Mouse (Mus musculus) large intestine, adult 2 months (tissue): ENCODE data around the gene Olfr466. TPM values are rescaled to one million over a fixed set of nuclear protein-coding genes. Genes with fewer than 3 reads are reported as not detected.
A peak's percentile ranks its signal among the peaks of the same experiment; 100 is the strongest.

Source experiments
- DNase-seq: peaks from one replicate; pipeline ENCODE4 v3.0.0-alpha.2; 2012; ENCODE audit warnings: low read depth, low spot score
- WGBS: fragments of 180-500 bp; shearing (Covaris S2); methylation state at CpG from one replicate; pipeline ENCODE4 v1.1.7; 2018; 5-methylcytosine and 5-hydroxymethylcytosine counted together
- polyA plus RNA-seq: library from polyadenylated mRNA; depleted of rRNA; stranded (reverse); fragments of >200 nt; gene quantifications from 2 replicates; pipeline ENCODE4 v1.2.3, GENCODE M21; 2012; rRNA removed

Olfr466 gene
- not detected in 2 replicates for polyA plus RNA-seq

DNA sequence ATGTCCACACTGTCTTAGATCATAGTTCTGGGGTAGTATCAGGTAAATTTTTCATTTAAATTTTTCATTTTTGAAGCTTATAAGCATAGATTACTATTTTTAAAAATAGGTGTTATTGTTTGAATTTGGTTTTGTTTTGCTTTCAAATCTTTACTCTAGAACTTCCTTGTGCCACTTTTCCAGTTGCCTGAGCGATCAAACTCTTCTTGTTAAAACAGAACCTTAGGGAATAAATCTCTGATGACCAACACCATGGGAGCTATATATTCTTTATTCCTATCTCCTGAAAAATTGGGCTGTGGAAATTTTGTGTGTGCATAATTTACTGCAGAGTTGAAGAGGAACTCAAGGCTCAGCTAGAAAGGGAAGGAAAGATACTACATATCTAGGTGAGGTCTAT is at the start of gene Olfr466:
Olfr466 (plus strand) TSS at position 301 of the 400 bp plus-strand sequence.
- DNase-seq = no peak
- WGBS = 65% methylated on average over 1 of the region's 1 CpGs

DNA sequence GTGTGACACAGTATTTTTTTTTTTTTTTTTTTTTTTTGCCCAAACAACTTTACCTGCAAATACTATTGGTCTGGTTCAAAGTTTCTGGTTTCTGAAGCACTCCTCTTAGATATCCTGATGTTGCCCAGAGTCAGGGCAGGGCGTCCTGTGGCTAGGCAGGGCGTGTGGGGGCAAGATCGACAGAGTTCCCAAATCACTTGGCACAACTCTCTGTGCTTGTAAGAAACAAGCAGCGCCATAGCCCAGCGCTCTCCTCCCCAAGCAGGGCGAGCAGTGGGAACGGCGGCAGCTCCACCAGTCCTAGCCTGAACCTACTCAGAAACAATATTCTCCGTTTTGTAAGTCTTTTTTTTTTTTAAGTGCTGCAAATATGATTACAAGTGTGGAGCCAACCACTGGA is 49.4 kb upstream of the Olfr466 start:
- no peak for DNase-seq
- WGBS = 92% methylated on average over 9 of the region's 9 CpGs

DNA sequence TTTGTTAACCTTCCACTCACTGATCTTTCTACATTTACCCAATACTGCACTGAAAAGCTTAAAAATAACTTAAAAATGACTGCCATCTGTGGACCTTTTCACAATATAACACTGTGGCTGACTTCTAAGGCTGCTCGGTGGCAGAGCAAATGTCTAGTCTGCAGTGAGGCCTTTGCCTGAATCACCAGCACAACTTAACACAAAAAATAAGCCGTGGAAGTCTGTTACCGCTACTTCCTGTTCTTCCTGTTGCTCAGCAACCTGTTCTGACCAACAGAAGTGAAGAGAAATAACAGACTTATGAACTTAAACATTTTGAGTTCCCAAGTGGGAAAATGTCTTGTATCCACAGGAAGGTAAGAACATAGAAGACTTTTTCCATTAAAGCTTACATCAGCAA is 48.8 kb upstream of the Olfr466 start:
- WGBS = 88% methylated on average over 3 of the region's 3 CpGs

DNA sequence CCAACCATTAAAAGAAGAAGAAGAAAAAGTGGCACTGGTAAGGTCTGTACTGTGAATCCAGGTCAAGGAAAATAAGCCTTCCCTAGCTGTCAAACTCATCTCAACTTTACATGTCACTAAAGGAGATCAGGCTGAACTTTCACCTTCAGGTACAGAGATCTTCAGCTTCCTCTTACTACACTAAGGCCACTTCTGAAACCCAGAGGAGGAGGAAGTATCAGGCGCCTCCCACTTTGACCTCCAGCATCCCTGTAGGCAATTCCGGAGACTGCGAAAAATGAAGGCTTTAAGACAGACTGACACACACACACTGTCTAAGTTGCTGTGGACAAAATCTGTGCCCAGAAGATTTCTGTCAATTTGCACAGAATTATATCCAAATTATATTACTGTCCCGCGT is 38.1 kb upstream of the Olfr466 start:
- DNase-seq = peak; percentile 40
- WGBS = 0% methylated on average over 5 of the region's 5 CpGs

More for the DNA sequence above, 48.8 kb upstream of the Olfr466 start:
- no peak for DNase-seq

DNA sequence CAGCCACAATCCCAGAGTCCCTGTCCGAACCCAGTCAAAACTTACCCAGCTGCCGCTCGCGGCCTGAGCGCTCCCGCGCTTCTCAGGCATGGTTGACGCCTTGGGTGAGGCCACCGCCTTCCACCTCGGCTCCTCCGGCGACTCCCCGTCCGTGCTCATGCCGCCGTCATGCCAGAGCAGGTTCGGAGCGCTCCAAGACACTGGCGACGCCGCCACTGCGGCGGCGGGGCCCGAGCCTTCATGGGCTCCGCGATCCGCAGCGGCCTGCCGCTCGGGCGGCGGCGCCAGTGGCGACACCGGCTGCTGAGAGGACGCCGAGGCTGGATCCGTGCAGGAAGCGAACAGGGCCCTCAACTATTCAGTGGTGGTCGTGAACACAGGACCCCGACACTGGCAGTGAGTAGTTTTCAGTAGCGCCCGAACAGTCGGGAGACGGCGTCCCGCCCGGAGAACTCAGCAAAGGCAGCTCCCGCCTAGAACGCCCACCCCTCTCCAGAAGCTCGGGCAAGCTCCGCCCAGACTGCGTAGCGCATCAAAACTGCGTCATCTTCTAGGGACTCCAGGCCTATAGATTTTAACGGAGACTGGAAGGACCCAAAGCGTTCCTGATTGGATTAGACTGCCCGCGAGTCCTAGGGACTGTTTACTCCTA is 37.5 kb upstream of the Olfr466 start, which contains the start of gene Mfsd14b:
Mfsd14b (minus strand) TSS at position 517 of the 652 bp plus-strand sequence.
- peak; percentile 73 for DNase-seq
- WGBS = under 1% methylated on average over 60 of the region's 60 CpGs

DNA sequence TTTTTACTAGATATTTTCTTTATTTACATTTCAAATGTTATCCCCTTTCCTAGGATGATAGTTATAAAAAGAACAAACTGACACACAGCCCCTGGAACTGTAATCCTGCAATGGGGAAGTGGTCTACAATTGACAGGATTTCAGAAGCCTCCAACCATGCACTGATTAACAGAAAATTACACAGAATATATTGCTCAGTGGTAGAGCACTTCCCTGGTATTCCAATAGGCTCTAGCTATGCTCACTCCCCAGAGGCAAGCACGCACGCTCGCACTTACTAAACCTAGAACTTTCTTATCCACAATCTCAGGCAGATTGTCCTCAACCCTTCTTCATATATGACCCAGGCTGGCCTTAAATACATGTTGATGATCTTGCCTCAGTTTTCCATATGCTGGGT is 36.8 kb upstream of the Olfr466 start:
- WGBS = 61% methylated on average over 3 of the region's 3 CpGs
- no peak for DNase-seq

DNA sequence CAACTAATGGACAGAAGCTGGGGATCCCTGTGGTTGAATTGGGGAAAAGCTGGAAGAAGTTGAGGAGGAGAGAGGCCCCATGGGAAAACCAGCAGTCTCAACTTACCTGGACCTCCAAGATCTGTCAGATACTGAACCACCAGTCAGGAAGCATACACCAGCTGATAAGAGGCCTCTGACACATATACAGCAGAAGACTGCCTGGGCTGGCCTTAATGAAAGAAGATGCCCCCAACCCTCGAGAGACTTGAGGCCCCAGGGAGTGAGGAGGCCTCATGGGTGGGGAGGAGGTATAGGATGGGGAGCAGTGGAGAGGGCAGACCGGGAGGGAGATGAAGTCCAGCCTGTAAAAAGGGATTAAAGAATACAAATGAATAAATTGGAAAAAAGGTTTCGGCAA is 29.1 kb upstream of the Olfr466 start:
- no peak for DNase-seq
- 71% methylated on average over 3 of the region's 3 CpGs for WGBS

DNA sequence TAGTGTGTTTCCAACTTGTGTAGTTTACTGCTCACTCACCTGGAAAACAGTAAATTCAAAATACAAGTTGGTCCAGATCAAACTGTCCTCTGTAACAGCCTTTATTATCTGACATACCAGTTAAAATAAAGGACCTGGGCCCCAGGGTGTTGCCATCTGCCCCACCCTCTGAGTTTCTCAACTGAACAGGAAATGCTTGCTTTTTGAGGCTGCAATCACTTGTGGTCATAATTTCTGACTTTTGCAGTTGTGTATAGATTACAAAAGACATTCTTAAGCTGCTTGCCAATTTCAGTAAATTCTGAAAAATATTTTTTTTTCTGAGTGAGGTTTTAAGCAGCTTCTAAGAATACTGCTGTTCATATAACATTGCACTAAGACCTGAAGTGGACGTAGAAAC is 27.9 kb upstream of the Olfr466 start:
- 69% methylated on average over 1 of the region's 1 CpGs for WGBS
- DNase-seq = no peak

DNA sequence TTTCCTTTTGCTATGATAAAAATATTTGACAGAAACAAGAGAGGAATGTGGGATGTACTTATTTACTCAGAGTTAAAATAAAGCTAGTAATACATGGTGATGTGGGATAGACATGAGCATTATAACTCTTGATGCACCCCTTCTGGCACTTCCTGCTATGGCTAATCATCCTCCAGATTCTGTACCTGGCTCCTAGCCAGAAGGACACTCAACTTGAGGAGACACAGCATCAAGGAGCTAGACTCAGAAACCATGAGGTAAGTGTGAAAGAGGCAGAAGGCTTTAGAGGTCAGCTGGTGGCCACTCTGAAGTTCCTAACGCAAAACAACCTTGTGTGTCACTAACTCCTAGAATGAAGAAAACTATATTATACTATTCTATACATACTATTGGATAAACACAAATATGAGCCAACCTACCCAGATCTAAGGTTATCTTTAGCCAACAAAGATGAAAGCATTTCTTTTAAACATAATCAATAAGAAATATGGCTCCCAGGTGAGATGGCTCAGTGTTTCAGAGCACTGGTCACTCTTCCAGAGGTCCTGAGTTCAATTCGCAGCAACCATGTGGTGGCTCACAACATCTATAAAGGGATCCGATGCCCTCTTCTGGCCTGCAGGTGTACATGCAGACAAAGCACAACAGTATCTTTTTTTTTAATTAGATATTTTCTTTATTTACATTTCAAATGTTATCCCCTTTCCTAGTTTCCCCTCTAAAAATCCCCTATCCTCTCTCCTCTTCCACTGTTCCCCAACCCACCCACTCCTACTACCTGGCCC is 22.8 kb upstream of the Olfr466 start:
- no peak for DNase-seq
- WGBS = 66% methylated on average over 3 of the region's 3 CpGs

DNA sequence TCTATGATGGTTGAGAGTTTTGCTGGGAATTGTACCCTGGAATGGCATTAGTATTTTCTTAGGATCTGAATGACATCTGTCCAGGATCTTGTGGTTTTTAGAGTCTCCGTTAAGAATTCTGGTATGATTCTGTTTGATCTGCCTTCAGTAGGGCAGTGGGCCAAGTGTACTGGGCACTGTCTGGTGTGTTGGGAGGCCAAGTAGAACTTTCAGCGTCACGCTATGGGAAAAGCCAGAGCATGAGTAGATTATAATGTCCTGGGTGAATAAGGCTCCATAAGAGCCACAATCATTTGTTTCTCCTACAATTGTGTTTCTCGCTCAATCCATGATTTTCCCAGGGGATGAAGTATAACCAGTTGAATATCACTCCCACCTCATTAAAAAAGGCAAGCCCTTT is 12.3 kb upstream of the Olfr466 start, which contains the start of gene Olfr465-ps1:
Olfr465-ps1 (plus strand) TSS at position 301 of the 400 bp plus-strand sequence.
- DNase-seq = no peak
- 88% methylated on average over 4 of the region's 4 CpGs for WGBS

DNA sequence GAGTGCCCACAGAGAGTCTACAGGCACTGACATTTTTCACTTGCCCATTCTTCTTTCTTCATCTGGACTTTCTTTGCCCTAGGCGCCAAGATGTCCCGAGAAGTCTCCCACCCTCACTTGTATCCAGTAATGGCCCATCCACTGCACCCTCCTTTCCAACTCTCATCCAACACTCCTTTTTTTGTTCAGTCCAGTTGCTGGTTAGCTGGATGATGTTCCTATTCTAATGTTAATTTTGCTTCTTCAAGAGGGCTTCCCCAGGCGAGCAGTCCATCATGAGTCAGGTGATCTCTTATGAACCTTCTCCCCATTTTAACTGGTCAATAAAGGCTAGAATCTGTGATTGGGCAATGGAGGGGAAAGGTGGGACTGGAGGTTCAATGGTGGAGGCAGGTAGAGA is 24.1 kb downstream of the Olfr466 start:
- WGBS = 79% methylated on average over 3 of the region's 3 CpGs
- DNase-seq = no peak

DNA sequence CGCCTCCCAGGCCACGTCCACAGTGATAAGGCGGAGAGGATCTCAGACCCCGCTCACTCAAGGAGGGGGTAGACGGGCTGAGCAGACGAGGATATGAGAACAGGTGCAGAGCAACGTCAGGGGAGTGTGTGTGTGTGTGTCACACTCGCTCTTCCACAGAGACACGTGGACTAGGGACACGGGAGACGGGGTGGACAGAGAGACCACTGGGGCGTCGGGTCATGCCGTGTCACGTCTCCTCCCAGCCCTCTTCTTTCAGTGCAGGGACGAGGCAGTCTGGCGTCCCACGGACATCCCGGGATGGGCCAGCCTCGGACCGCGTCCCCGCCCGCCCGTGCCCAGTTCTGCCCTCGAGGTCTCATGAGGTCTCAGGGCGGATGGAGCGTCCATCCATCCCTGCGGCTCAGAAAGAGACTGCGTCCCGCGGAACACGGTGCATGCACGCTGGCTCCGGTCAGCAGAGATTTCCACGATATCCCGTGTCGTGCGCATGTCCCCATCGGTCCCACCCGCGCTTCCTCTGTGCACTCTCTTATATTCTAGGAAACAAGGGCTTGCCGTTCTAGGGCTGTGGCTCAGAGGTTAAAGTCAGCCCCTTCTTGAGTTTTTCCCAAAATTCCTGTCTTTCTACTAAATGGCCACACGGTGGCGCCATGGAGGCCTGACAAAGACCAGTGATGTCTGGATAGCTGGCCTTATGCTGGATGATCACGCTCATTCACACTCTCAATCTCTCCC is 25.9 kb downstream of the Olfr466 start:
- peak; percentile 4 for DNase-seq
- WGBS = 20% methylated on average over 46 of the region's 46 CpGs

DNA sequence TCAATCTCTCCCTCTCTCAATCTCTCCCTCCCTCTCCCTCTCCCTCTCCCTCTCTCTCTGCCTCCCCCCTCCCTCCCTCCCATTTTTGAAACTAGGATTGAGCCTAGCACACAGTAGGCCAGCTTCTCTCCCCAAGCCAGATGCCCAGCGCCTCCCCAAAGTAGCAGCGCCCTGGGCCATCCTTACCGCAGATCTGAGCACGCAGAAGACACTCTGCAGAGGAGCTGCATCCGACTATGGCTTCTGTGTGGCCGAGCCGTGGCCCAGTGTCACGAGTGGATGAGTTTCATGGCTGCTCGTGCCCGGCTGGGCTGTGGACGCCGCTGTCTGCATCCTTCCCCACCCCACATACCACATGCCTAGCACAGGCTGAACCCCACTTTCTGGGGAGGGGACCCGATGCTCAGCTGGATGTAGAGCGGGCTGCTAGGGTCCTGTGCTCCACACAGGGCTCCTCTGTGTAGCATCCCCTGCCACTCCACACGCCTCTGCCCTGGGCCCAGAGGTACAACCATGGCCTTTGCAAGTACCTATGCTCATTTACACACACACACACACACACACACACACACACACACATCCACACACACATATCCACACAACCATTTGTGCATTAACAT is 26.5 kb downstream of the Olfr466 start:
- no peak for DNase-seq
- 55% methylated on average over 15 of the region's 15 CpGs for WGBS

DNA sequence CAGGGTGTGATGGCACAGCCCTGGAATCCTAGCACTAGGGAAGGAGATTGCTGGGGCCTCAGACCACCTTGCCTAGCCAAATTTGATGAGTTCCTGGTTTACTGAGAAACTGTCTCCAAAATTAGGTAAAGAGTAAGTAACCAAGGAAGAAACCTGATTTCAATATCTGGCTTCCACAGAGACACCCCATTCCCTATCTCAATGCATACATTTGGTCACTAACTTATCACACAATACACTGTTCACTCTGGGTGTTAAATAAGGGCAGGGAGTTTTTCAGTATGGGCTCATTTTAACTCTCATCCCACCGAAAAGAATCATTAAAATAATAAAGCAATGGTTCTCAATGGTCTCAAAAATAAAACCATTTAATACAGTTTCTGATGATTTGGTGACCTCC is 50.6 kb downstream of the Olfr466 start:
- no peak for DNase-seq
- WGBS = 58% methylated on average over 1 of the region's 1 CpGs

Other genes with a start within 250 kb of the Olfr466 start
- 0.24 and 0.38 TPM in 2 replicates for gene Cntnap3, start 246.3 kb upstream of the Olfr466 start, polyA plus RNA-seq
- gene Spata31, start 232.8 kb upstream of the Olfr466 start, polyA plus RNA-seq = not detected in 2 replicates
- gene Spata31d1c, start 117.2 kb upstream of the Olfr466 start, polyA plus RNA-seq = not detected in 2 replicates
- not detected in 2 replicates for gene Prss47, start 97.5 kb upstream of the Olfr466 start, polyA plus RNA-seq
- gene Mfsd14b, start 37.3 kb upstream of the Olfr466 start, polyA plus RNA-seq = 15.3 and 24.0 TPM in 2 replicates
- not detected in 2 replicates for gene Olfr465-ps1, start 12.2 kb upstream of the Olfr466 start, polyA plus RNA-seq
- gene Nlrp4f, start 55.7 kb downstream of the Olfr466 start, polyA plus RNA-seq = not detected in 2 replicates
- not detected in 2 replicates for gene Gm10775, start 109.3 kb downstream of the Olfr466 start, polyA plus RNA-seq
- gene Zfp369, start 128.6 kb downstream of the Olfr466 start, polyA plus RNA-seq = 7.7 and 10.2 TPM in 2 replicates